Mouse (Mus musculus) retina, embryonic 14.5 days (tissue): Measurements from ENCODE around the gene Kank3.
A peak's percentile ranks its signal among the peaks of the same experiment; 100 is the strongest.
"Not testable (repeated sequence)": the region's sequence is repeated elsewhere in the genome, so short reads cannot be mapped to it uniquely, and the experiment has no call there.

Source experiments
- DNase-seq: peaks from one replicate; pipeline ENCODE4 v3.0.0-alpha.2; 2015; ENCODE audit warnings: low spot score

Kank3 gene

DNA sequence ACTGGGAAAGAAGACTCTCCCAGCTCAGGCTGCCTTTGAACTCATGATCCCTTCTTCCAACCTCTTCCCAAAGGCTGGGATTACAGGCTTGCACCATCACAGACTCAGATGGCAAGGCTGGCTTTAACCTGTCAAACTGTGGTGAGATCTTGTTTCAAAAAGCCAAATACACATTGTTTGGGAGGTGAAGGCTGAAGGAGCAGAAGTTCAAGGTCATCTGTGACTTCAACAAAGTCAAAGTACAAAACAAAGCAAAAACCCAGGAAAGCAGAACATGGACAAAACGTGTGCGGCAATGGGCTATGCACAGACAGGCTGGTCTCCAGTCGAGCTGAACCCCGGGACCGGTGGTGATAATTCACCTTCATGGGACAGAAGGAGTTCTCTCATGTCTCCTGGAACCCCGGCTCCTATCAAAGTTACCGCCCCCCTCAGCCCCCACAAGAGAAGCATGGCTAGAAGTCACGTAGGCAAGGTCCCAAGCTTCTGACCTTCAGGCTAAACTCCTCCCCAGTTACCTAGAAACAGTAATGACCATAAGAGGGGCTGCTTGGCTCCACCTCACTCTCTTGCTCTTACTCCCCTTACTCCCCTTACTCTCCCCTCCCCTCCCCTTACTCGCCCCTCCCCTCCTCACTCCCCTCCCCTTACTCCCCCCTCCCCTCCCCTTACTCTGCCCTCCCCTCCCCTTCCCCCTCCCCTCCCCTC lies 3.0 kb upstream of the Kank3 start:
- no peak for DNase-seq

DNA sequence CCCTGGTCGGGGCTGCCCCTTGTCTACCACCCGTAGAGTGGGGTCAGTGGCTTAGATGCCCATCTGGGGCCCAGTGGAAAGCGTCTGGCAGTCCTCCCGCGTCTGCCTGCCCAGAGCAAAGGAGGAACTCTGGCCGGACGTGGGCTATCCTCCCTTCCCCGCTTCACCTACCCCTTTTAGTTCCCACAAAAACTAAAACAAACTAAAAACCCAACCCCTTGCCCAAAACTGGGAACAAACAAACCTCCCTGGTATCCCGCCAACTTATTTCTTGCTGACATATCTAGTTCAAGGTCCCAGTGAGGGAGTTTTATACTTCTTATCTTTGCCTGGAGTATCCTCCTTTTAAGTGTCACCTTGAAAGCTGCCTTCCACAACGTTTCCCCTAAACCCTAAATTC lies 2.1 kb upstream of the Kank3 start:
- DNase-seq = no peak

DNA sequence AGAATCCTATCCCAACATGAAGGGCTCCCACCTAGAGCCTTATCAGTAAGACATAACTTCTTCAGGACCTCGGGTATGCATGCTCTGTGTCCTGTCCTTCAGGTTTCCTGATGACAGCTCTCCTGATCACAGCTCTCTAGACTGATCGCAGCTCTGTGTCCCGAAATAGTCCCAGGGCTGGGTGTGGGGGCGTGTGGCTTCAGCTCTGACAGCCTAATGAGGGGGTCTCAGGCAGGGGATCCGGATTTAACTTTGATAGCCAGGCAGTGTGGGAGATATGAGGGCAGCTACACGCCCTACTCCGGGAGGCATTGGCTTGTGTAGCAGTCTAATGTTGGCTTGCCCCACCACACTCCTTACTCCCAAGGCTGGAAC lies 810 bp downstream of the Kank3 start:
- DNase-seq = no peak

- no peak for DNase-seq
Measured at GRCm38 (mm10) chr17:33812475-33812874, 2.2 kb downstream of the Kank3 start.

DNA sequence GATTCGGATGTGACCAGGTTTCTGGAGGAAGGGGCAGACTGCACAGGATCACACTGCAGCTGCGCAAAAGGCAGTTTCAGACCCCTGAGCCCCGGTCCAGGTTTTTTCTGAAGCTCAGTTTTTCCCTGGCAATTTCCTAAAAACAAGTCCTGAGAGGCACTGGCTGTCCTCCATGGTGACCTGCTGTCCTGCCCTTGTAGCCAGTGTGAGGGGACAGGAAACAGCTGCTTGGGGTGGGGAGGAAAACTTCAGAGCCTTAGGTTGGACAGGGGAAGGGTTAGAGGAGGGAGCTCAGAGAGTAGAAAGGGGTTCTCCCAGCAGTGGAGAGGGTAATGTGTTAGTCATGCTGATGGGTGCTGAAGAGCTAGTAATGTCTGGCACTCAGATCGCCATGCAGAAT lies 2.7 kb downstream of the Kank3 start:
- no peak for DNase-seq

DNA sequence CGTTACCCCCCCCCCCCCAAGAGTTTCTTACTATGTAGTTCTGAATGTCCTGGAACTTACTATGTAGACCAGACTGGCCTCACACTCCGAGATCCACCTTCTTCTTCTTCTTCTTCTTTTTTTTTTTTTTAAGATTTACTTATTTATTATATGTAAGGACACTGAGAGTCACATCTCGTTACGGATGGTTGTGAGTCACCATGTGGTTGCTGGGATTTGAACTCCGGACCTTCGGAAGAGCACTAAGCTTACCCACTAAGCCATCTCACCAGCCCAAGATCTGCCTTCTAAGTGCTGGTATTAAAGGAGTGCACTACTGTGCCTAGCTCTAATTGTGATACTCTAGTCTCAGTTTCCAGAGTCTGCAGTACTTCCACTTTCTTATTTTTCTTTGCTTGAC lies 5.1 kb downstream of the Kank3 start:
- no peak for DNase-seq

DNA sequence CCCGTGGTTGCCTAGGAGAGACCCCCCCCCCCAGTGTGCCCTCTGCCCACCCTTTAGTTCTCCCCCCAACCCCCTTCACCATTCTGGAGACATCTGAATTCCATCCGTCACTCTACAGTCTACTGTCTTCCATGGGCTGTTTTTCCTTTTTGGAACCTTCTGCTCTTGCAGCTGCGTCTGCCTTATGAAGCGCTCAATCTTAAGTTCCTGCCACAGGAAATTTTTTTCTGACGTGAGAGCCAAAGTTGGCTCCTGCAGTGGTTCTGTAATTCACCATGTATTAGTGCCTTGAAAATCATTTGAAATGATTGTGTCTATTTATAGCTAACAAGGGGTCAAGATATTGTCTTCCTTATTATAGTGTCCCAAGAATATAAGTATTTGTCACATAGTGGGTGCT lies 6.3 kb downstream of the Kank3 start:
- no peak for DNase-seq

DNA sequence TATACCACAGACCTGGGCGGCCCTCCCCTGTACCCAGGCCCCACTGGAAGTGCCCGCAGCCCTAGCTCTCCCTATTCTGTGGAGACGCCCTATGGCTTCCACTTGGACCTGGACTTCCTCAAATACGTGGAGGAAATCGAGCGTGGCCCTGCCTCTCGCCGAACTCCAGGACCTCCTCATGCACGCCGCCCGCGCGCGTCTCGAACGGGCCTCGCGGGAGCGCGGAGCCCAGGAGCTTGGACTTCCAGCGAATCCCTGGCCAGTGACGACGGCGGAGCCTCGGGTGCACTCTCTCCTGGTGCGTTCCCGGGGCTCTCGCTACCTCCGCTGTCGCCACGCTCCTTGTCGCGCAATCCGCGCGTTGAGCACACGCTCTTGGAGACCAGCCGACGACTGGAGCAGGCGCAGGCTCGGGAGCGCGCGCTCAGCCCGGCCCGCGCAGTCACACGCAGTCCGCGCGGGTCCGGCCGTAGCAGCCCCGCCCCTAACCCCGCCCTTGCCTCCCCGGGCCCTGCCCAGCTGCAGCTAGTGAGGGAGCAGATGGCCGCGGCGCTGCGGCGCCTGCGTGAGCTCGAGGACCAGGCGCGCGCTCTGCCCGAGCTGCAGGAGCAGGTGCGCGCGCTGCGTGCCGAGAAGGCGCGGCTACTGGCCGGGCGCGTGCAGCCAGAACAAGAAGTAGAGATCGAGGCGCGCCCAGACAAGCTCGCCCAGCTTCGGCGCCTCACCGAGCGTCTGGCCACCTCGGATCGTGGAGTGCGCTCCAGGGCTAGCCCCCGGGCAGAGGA lies 7.1 kb downstream of the Kank3 start:
- DNase-seq = peak; percentile 95

DNA sequence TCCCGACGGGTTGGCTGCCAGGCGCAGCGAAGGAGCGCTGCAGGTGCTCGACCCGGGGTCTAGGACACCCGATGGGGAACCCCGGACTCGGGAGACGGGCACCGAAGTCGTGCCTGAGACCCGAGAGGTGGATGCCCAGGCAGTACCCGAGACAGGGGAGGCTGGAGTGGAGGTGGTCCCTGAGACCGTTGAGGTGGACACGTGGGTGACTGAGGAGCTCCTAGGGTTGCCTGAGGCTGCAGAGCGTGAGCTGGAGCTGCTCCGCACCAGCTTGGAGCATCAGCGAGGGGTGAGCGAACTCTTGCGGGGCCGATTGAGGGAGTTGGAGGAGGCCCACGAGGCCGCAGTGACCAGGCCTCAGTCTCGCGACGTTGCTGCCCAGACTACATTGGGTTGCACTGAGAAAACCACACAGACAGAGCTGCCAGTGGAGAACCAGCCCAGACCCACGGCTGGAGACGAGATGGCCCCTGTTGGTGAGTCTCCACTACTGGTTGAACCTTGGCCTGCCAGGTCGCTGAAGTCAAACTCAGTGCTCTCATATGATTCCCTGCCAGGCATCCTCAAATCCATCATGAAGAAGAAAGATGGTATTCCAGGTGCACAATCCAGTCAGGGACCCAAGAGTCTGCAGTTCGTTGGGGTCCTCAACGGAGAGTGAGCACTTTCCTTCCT lies 7.8 kb downstream of the Kank3 start:
- no peak for DNase-seq

DNA sequence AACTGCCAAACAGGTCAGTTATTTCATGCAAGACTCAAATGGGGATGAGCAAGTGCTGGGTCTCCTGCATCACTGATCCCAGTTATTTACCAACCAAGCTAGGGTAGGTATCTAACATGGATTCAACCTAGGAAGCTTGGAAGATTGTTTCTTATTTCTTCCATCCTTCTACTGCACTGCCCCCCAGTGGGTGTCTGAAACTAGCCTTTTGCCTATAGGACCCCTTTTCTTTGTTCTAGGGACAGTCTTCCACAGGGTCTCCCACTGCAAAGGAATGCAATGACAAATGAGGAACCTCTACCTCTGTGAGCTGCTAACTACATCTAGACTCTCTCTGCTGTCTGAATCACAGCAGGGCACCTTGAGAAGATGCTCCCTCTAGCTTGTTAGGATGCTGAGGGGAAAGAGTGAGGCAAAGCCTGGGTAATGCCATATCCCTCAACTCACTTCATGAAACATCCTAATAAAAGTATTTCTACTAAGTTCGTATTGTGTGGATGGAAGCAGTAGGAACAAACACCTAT lies 12.2 kb downstream of the Kank3 start:
- DNase-seq = peak; percentile 33

GRCm38 (mm10) chr17:33823171-33823570 lies 12.9 kb downstream of the Kank3 start:
- not testable (repeated sequence) for DNase-seq

DNA sequence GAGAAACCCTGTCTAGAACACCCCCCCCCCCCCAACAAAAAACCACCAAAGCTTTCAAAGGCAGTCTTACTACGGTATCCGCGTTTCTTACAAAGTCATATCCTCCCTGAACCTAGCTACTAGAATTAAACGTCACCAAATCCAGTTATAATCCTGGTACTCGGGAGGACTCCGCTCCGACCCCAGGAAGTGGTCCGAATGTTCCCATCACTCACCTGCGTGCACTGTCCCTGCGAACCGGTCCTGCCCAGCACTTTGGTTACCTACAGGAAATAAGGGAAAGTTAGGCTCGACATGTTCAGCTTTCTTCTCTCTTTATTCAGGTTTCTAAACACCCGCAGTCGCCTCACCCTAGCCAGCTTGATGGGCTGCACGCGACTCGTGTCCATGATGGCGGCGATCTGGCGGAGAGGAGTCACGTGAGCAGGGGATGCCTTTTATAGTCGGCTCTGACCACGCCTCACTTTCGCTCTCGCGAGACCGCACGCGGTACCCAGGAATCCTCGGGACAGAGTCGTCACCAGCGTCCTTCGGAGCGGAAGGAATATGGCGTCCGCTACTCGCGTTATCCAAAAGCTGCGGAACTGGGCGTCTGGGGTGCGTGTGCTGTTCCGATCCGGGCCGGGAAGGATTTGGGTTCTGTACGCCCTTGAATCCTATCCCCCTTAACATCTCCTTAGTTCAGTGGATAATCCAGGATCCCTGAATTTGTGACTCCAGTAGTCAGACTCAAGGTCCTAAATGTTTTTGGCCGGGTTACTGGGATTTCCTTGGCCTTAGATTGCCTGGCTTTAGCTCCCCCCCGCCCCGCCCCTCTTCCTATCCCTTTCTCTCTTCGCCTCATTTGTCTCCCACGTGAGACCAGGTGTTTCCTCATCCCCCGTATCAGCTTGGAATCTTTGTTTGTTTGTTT lies 14.0 kb downstream of the Kank3 start, which contains the start of the genes Rps28 and Ndufa7:
Gene Rps28, minus strand, starts transcription at position 479 of the 913 bp plus-strand sequence.
Gene Ndufa7, plus strand, starts transcription at position 489 of the 913 bp plus-strand sequence.
- peak; percentile 99 for DNase-seq

DNA sequence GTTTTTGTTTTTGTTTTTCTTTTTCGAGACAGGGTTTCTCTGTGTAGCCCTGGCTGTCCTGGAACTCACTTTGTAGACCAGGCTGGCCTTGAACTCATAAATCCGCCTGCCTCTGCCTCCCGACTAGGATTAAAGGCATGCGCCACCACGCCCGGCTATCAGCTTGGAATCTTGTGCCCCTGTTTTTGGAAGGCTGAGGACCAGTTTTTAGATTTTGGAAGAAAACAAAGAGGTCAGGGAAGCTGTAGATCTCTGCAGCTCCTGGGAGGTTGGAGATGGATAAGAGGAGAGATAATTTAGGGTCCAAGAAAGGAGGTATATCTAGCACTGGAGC lies 14.6 kb downstream of the Kank3 start:
- DNase-seq = not testable (repeated sequence)

DNA sequence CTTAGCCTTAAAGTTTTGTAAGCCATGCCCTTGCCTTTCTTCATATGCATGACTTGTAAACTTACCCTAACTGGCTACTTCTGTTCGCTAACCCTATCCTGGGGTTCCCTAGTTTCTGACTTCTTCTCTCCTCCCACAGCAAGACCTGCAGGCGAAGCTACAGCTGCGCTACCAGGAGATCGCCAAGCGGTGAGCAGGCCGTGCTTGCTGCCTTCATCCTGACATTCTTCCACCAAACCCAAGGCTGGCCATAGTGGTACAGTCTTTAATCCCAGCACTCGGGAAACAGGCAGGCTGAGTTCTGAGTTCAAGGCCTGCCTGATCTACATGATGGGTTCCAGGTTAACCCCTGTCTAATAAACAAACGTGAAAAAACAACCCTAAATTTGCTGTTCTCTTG lies 15.1 kb downstream of the Kank3 start:
- DNase-seq = no peak

DNA sequence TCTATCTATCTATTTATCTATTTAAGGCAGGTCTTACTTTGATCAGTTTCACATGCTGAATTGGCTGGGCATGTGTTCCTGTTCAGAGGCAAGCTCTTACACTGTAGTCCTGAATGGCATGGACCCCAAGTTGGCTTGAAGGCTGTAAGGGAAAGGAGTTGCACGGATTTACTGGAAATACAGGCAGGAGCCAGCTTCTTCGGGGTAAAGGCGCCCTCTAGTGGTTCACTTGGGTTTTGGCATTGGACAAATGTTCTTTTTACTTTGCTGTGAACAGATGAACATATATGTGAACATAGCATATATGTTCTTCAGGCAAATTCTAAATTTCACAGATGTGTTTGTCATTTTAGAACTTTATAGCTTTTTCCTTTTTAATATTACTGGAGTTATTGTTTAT lies 16.5 kb downstream of the Kank3 start:
- peak; percentile 90 for DNase-seq

- DNase-seq = no peak
Measured at GRCm38 (mm10) chr17:33828892-33829291, 18.6 kb downstream of the Kank3 start.

GRCm38 (mm10) chr17:33829561-33829960 lies 19.2 kb downstream of the Kank3 start:
- DNase-seq = no peak

GRCm38 (mm10) chr17:33842966-33843795 lies 32.9 kb downstream of the Kank3 start, which contains the start of gene Cd320:
Cd320 (plus strand) TSS chr17:33843091.
- peak; percentile 93 for DNase-seq

GRCm38 (mm10) chr17:33844196-33844595 lies 33.9 kb downstream of the Kank3 start:
- no peak for DNase-seq

DNA sequence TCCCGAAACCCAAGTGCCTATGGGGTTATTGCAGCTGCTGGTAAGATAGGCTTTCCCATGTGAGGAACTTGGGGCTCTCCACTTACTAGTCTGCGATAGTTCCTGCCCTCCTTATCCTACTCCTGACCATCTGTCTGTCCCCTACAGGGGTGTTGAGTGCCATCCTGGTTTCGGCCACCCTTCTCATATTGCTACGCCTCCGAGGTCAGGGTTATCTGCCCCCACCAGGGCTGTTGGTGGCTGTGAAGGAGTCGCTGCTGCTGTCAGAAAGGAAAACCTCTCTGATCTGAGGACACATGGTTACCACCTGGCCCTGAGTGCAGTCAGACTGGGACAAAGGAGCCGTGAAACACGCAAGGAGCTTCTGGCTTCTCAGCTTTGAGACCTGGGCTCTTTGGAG lies 37.8 kb downstream of the Kank3 start:
- DNase-seq = no peak

DNA sequence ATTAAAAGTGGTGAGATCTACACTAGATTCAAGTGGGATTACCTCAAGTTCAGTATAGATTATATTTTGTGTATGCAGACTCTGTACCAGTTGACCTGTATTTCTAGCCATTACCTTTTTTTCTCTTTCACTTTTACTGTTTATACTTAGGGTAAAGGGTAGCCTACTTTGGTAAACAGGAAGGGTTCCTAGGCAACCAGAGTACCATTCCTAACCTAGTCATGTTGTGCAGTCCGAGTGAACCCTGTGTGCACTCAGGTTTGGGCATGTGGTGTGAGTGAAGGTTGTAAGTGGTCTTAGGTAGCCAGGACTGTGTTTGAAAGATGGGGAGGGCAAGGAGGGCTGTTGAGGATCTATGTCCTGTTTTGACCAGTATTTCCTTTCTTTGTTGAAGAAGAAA lies 41.0 kb downstream of the Kank3 start:
- no peak for DNase-seq
